In the genomic region with DNA sequence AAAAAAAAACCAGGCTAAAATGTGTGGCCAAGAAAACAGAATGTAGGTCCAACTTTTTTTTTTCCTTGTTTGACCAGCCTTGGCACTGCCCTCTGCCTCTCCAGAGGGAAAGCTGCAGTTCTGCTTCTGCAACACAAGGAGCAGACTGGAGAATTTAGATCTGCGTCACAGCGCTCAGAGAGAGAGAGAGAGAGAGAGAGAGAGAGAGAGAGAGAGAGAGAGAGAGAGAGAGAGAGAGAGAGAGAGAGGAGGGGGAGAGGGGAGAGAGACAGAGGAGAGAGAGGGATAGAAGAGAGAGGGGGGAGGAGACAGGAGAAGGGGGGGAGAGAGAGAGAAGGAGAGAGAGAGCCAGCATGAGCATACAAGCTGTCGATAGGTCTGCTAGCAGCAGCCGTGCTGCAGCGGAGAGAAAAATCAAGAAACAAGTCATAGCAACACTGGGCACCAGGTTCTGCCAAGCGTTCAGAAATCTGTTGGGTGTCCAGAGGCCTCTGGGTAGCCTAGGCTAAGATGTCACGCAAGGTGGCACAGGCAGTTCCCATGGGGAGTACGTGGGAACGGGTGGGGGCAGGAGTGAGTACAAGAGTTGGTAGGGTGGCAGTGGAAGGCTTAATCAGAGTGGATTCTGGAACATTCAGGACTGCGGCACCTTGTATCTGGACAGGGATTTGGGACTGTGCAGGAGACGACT, we compare ENCODE assay signal across 8 mouse cellular contexts.
DNase-seq lines count a peak whose midpoint lies in the region; ATAC-seq and TF ChIP-seq lines count a peak whose summit lies in the region.

No protein-coding gene starts in this region.

- peak overlapping the region; percentile 58 for H3K4me3 ChIP-seq in cerebellum, adult 2 months (replicated peaks; ENCODE audit: insufficient read depth, low read depth, low read length)

- H3K4me1 ChIP-seq in cerebellum, adult 2 months (ENCODE audit: control insufficient read depth, insufficient read depth, low read length) = peaks cover 17% of the 10 kb centered on the region

- ATAC-seq in CD4-positive, CD25-positive, alpha-beta regulatory T cell, adult 4 months = no peak

- peak; percentile 36; the same call in 1 of the 2 replicates for TF ChIP-seq CTCF in cerebellum, adult 2 months (IDR thresholded peaks at IDR 0.05; ENCODE audit: borderline replicate concordance, insufficient read depth, low read depth, low read length)

- peak; percentile 82 to 94 for DNase-seq in adrenal gland, adult (ENCODE audit: inconsistent age in 2 of 2, low spot score in 1 of 2)
- DNase-seq in adrenal gland, postnatal 4 days (ENCODE audit: low spot score in 2 of 2) = no peak
- DNase-seq in cerebellum, adult 2 months = peak; percentile 79 to 80
- peak; percentile 98 for DNase-seq in heart, adult 11 months
- DNase-seq in kidney, adult 18-20 months = peak; percentile 86
- DNase-seq in left cerebral cortex, postnatal 25 days (ENCODE audit: low spot score in 2 of 2) = peak; percentile 76 to 81
- peak; percentile 66 for DNase-seq in retina, adult 2 months (ENCODE audit: low read depth, low spot score)

- H3K27ac ChIP-seq in cerebellum, adult 2 months (ENCODE audit: insufficient read depth, low read length) = peak overlapping the region; percentile 88

- TF ChIP-seq POLR2A in cerebellum, adult 2 months (IDR thresholded peaks at IDR 0.05; ENCODE audit: borderline replicate concordance, insufficient read depth, low read length) = no peak

- intact Hi-C loops in left cerebral cortex, postnatal 25 days (cut with DNase I) = loop anchor here (5.0 kb wide), 1 partner anchor 135 kb away; no protein-coding TSS in a partner anchor

- 11% methylated on average over 11 of the region's 11 CpGs for WGBS in cerebellum, adult 2 months

- no peaks in the 10 kb centered on the region for H3K27me3 ChIP-seq in cerebellum, adult 2 months (ENCODE audit: control insufficient read depth, insufficient read depth, low read length)

Comparison
In these comparisons a context has a peak if more than half of its experiments do, and no peak if none do; other contexts are left out.
1. DNase-seq: peak in adrenal gland, adult (2 of 2), cerebellum, adult 2 months (2 of 2), heart, adult 11 months (single experiment), kidney, adult 18-20 months (single experiment), left cerebral cortex, postnatal 25 days (2 of 2) and retina, adult 2 months (single experiment); none in adrenal gland, postnatal 4 days (0 of 2).